ENCODE assay signal across 9 mouse cellular contexts in the genomic region with DNA sequence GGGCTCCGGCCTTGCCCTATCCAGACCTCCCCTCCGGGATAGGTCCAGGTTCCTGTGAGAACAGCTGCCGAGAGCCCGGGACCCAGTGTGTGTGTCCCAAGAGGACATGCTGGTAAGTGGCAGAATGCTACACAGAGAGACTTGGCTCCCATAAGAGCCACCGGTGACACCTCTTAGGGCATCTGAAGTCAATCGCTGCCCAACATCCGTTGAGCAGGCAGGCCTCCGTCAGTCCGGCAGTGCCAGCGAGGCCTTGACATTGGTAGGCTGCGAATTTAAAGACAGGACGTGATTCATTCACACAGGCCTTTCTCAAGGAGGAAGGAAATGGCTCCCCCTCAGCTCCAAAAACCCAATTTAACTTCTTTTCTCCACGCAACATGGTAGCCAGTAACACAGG. TPM values are rescaled to one million over a fixed set of nuclear protein-coding genes. Genes with fewer than 3 reads are reported as not detected.
DNase-seq lines count a peak whose midpoint lies in the region; ATAC-seq and TF ChIP-seq lines count a peak whose summit lies in the region.
"Had no signal": no experiment of that assay in that cellular context is flagged by ENCODE, and none has a peak within 500 bp of the region (broad histone marks: within the 10 kb centered on the region; RNA-seq: fewer than 3 reads in every experiment).

No protein-coding gene starts in this region.

- H3K27me3 ChIP-seq in embryonic facial prominence, embryonic 10.5 days (replicated peaks; ENCODE audit: low read depth, poor library complexity, severe bottlenecking): no peaks in the 10 kb centered on the region
- no peaks in the 10 kb centered on the region for H3K27me3 ChIP-seq in hindbrain, postnatal 0 days (ENCODE audit: insufficient read depth, low read length)

- 87% methylated on average over 13 of the region's 13 CpGs for WGBS in embryonic facial prominence, embryonic 10.5 days
- 82% methylated on average over 13 of the region's 13 CpGs for WGBS in hindbrain, postnatal 0 days

- no peak for DNase-seq in gastrocnemius, adult 2 months
- DNase-seq in gastrocnemius, postnatal 4 days (ENCODE audit: low spot score in 2 of 2): no peak
- DNase-seq in embryonic facial prominence, embryonic 10.5 days (ENCODE audit: low spot score): no peak
- no peak for DNase-seq in hindbrain, postnatal 0 days (ENCODE audit: low spot score)
- peak; percentile 45 to 75 for DNase-seq in lung, postnatal 4 days
- DNase-seq in gastrocnemius, adult 18-20 months (ENCODE audit: low spot score): no peak
- DNase-seq in layer of hippocampus, adult 18-20 months (ENCODE audit: low spot score in 2 of 2): no peak

- no peak overlapping the region for H3K9ac ChIP-seq in hindbrain, postnatal 0 days (replicated peaks; ENCODE audit: low read length)

- peaks cover 63% of the 10 kb centered on the region for H3K4me1 ChIP-seq in embryonic facial prominence, embryonic 10.5 days
- H3K4me1 ChIP-seq in hindbrain, postnatal 0 days (ENCODE audit: insufficient read depth, low read length): peaks cover 10% of the 10 kb centered on the region

- H3K9me3 ChIP-seq in embryonic facial prominence, embryonic 10.5 days: no peaks in the 10 kb centered on the region
- H3K9me3 ChIP-seq in hindbrain, postnatal 0 days (ENCODE audit: low read length): no peaks in the 10 kb centered on the region

- intact Hi-C loops in gastrocnemius, adult 2 months (cut with DNase I): no loop called here

- no peaks in the 10 kb centered on the region for H3K36me3 ChIP-seq in embryonic facial prominence, embryonic 10.5 days (replicated peaks)
- H3K36me3 ChIP-seq in hindbrain, postnatal 0 days (ENCODE audit: insufficient read depth, low read length): no peaks in the 10 kb centered on the region

- no peak overlapping the region for H3K4me2 ChIP-seq in hindbrain, postnatal 0 days (ENCODE audit: low read depth, low read length)

- TF ChIP-seq CTCF in gastrocnemius, adult 2 months (IDR thresholded peaks at IDR 0.05): no peak
- TF ChIP-seq CTCF in hindbrain, postnatal 0 days (IDR thresholded peaks at IDR 0.05; ENCODE audit: low read depth): no peak

- ATAC-seq in hindbrain, postnatal 0 days: no peak
- ATAC-seq in monocyte, adult 5-6 weeks (replicated peaks; ENCODE audit: insufficient number of reproducible peaks, low FRiP score, low TSS enrichment, poor library complexity, severe bottlenecking): no peak

- peak overlapping the region; percentile 48 for H3K4me3 ChIP-seq in gastrocnemius, adult 2 months
- H3K4me3 ChIP-seq in embryonic facial prominence, embryonic 10.5 days: no peak overlapping the region
- H3K4me3 ChIP-seq in hindbrain, postnatal 0 days (ENCODE audit: low read length): no peak overlapping the region

- H3K27ac ChIP-seq in gastrocnemius, adult 2 months: peak overlapping the region; percentile 93
- H3K27ac ChIP-seq in embryonic facial prominence, embryonic 10.5 days (replicated peaks): peak overlapping the region; percentile 72
- H3K27ac ChIP-seq in hindbrain, postnatal 0 days: peak overlapping the region; percentile 64

RNA-seq across cellular contexts. Expression of a gene that starts 11.1 kb away (rescaled TPM):
- 10 to 100 TPM; 19.6 to 24.6 TPM for total RNA-seq in gastrocnemius, adult 2 months (2021)
- total RNA-seq in gastrocnemius, postnatal 4 days (2021): 10 to 100 TPM; 50.3 to 50.7 TPM
- 3.7 and 4.6 TPM in 2 replicates for polyA plus RNA-seq in embryonic facial prominence, embryonic 10.5 days (2016; fragmentation: Nextera tagmentation; extraction: Ambion mirVana)
- 9.2 and 10.6 TPM in 2 replicates for total RNA-seq in hindbrain, postnatal 0 days (2014; rRNA removed)
- 2.5 and 3.1 TPM in 2 replicates for polyA plus RNA-seq in hindbrain, postnatal 0 days (2015; fragmentation: Nextera tagmentation; extraction: Ambion mirVana)
- total RNA-seq in gastrocnemius, adult 18-20 months (2021): 10 to 100 TPM; 21.3 to 25.8 TPM
- 10 to 100 TPM; 59.4 to 67.8 TPM for total RNA-seq in layer of hippocampus, adult 18-20 months (2021)
- total RNA-seq in monocyte, adult 5-6 weeks (2017): 3.3 to 5.9 TPM (median 3.7 TPM) in 3 replicates

RNA-seq across cellular contexts. Expression of a gene that starts 16.8 kb away (rescaled TPM):
- not detected for total RNA-seq in gastrocnemius, adult 2 months (2021)
- not detected for total RNA-seq in gastrocnemius, postnatal 4 days (2021)
- polyA plus RNA-seq in embryonic facial prominence, embryonic 10.5 days (2016; fragmentation: Nextera tagmentation; extraction: Ambion mirVana): 0.21 and 0.46 TPM in 2 replicates
- 0.16 TPM in 1 of 2 replicates, not detected in the other for total RNA-seq in hindbrain, postnatal 0 days (2014; rRNA removed)
- 0.10 TPM in 1 of 2 replicates, not detected in the other for polyA plus RNA-seq in hindbrain, postnatal 0 days (2015; fragmentation: Nextera tagmentation; extraction: Ambion mirVana)
- not detected for total RNA-seq in gastrocnemius, adult 18-20 months (2021)
- total RNA-seq in layer of hippocampus, adult 18-20 months (2021): not detected
- total RNA-seq in monocyte, adult 5-6 weeks (2017): not detected in 3 replicates
- total RNA-seq: megakaryocyte, adult 5-6 weeks had no signal

Comparison
In these comparisons a context has a peak if more than half of its experiments do, and no peak if none do; other contexts are left out.
1. DNase-seq: peak in lung, postnatal 4 days (2 of 2); none in gastrocnemius, adult 2 months (single experiment), gastrocnemius, postnatal 4 days (0 of 2), embryonic facial prominence, embryonic 10.5 days (single experiment), hindbrain, postnatal 0 days (single experiment), gastrocnemius, adult 18-20 months (single experiment) and layer of hippocampus, adult 18-20 months (0 of 2).
2. Peak in every context shown above with its lines, with median percentiles within 50 percentile points of each other: H3K27ac ChIP-seq.